Mouse (Mus musculus) left cerebral cortex, adult 8-10 months (tissue): ENCODE measurements around the gene Sar1a. TPM values are rescaled to one million over a fixed set of nuclear protein-coding genes. Genes with fewer than 3 reads are reported as not detected.

Experiments
- DNase-seq, 2 experiments: peaks; one replicate each; pipeline ENCODE4 v3.0.0; 2022; ENCODE audit warnings: low spot score in 2 of 2
- total RNA-seq, 4 experiments: library from RNA; stranded (reverse); gene quantifications; 2 replicates each; pipeline ENCODE4 v1.2.4; 2022

Sar1a gene
- 100 to 1,000 TPM; 117 to 135 (median 124) TPM for total RNA-seq

DNA sequence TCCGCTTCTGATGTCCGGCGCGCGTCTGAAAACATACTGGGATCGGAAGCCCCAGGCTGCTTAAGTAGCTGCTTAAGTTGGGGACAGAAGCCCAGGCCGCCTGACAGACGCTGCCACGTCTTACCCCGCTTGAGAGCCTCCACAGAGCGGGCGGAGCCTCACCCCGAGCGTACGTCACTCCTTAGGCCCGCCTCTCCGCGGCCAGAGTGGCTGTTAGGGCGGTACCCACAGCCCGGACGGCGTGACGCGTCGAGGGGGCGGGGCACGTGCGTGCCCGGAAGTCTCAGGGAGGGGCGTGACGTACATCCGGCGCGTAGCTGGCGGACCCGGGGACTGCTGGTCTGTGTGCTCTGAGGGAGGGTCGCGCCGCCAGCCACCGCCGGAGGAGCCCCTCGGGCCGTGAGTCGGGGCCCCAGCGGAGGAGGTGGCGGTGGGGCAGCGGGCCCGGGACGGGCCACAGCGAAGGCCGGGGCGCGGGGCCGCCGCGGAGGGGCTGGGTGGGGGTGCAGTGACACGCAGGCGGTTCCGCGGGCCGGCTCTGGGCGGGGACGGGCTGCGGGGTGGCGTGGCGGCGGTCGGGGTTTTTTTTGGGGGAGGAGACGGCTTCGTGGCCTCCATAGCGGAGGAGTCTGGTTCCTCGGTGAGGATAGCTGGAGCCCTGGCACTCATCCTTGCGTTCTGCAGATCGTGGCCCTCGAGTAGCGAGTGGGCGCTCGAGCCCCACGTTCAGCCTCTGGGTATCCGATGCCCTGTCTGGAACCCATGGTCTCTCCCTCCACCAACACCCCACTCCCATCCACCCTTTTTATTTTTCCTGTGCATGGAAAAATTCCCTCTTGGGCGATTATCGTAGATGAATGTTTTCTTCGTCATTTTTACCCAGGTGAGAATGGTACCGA, at the start of gene Sar1a:
Gene Sar1a (plus strand): TSS at position 285 of the 899 bp plus-strand sequence.
- DNase-seq, result peak; percentile 90 to 97

GRCm38 (mm10) chr10:61632445-61632844, 47.7 kb upstream of the Sar1a start:
- no peak for DNase-seq

DNA sequence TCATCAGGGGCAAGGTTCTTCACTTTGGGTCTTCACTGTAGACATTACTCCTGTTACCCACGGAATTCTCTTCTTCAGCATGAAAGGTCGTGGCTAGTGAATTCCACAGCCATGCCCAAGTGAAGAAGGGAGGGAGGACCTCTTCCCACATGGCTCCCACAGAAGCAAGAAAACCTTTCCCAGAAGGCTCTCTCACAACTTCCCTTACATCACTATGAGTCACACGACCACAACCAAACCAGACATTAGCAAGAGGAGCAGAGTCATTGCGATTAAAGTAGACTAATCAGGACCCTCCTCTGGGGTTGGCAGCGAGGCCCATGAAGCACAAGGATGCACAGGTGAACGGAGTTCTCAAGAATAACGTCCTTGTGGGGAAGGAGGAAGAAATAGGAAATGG, 43.0 kb upstream of the Sar1a start:
- DNase-seq, result no peak

- DNase-seq, result no peak
Observed at GRCm38 (mm10) chr10:61640363-61640762, 39.7 kb upstream of the Sar1a start.

GRCm38 (mm10) chr10:61646557-61646956, 33.5 kb upstream of the Sar1a start:
- DNase-seq, result no peak

- peak; percentile 67 to 76 for DNase-seq
Observed at GRCm38 (mm10) chr10:61647790-61648736, 32.0 kb upstream of the Sar1a start, which contains the start of gene Ppa1. Ppa1 (plus strand) TSS chr10:61648552.

DNA sequence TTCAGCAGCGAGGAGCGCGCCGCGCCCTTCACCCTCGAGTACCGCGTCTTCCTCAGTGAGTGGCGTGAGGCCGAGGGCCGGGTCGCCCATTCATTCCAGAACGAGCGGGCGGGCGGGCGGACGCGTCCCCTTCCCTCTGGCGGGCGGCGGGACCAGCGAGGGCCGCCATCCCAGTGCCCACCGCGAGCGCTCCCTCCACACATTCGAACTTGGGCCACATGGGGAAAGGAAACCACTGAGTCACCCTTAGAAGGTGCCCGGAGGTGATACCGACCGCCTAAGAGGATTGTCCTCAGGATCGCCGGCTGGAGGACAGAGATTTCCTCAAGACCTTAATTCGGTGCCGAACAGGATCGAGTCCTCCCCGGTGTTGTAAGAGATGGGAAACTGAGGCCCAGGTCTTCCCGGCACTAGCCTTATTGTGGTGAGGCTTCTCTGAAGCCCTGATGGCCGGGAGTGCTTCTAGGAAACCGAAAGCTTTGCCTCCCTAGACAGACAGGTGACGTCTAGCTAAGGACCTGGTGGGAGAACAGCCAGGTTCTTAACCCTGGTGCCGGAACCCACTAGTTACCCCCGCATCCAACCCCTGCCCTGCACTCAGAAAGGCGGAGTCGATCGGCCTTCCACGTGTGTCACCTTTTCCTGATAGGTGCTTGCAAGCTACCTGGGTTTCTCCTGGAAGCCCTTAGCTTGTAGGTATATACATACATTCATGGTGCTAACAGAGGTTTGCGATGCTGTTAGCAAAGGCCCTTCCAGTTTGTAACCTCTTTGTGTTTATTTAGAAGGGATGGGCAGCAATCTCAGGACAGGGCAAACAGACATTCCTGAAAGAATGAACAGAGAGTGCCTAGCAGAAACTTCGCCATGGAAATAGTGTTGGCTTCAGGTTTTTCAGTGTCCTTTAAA, 31.1 kb upstream of the Sar1a start:
- no peak for DNase-seq

DNA sequence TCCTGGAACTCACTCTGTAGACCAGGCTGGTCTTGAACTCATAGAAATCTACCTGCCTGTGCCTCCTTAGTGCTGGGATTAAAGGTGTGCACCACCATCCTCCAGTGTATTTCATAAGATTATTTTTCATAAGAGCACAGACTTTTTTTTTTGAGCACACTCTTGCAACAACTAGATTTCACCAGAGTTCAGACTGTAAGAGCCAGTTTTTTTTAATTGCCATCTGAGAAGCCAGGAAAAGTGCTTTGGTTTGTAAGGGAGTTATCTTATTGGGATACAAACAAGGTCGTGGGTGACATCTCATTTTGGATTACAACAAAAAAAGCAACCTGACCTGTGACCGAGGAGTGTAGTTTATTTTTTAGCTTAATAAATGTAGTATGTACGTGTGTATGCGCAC, 26.0 kb upstream of the Sar1a start:
- no peak for DNase-seq

DNA sequence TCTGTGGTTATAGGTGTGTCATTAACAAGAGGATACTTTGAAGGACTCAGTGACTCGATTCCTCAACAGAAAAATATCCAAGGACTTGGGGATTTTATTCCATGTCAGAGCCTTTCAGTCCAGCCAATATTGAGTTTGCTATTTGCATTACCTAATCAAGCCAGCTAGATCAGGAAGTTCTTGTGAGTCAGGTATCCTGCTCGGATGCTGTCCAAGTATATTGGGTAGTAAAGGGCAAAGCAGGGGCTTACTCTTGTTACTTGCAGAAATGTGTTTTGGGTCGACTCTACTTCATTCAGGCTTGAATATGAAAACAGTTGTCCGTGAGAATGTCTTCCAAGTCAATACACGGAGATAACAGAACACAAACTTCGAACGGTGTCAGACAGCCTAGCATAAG, 25.4 kb upstream of the Sar1a start:
- no peak for DNase-seq

- DNase-seq, result no peak
Observed at GRCm38 (mm10) chr10:61655188-61655587, 24.9 kb upstream of the Sar1a start.

GRCm38 (mm10) chr10:61656928-61657882, 22.9 kb upstream of the Sar1a start:
- no peak for DNase-seq

- no peak for DNase-seq
Observed at GRCm38 (mm10) chr10:61657985-61658384, 22.1 kb upstream of the Sar1a start.

DNA sequence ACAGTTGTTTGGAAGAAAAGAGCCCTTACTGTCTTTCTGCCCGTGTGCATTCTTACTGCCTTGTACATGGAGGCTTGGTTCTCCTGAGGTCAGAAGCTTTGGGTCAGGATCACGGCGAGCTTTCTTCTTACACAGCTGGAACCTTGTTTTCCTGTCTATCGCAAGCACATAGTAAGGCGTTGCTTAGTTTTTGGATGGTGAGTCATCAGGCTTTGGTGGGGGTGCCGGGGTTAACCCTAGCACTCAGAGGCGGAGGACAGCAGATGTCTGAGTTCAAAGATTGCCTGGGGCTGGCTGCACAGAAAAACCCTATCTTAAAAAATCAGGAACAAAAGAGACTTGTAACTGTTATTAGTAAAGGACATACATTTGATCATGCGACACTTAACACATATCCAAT, 18.2 kb upstream of the Sar1a start:
- DNase-seq, result no peak

DNA sequence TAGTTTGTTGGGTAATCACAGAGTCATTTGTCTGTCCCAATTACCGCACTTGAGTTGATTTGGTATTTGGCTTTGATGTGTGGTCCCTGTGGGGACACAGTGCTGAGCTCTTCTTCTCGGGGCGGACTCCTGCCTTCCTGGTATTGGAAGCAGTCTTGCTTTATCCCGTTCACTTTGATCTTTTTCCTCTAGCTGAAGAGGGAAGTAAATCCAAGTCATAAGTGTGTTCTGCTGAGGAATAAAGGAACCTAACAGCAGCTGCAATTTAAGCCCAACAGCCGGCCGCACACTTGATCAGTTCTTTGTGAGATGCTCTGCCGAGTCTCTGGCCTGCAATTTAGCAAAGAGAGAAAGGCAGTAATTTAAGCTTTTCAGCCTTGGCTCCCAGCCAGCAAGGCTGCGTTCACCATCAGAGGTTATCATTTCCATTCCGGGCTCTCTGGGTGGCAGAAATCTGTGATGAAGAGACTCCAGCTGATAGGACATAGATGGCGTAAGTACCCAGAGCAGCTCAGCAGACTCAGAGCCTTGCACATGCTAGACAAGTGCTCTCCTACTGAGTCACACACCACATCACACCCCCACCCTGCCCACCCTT, 17.6 kb upstream of the Sar1a start:
- no peak for DNase-seq

DNA sequence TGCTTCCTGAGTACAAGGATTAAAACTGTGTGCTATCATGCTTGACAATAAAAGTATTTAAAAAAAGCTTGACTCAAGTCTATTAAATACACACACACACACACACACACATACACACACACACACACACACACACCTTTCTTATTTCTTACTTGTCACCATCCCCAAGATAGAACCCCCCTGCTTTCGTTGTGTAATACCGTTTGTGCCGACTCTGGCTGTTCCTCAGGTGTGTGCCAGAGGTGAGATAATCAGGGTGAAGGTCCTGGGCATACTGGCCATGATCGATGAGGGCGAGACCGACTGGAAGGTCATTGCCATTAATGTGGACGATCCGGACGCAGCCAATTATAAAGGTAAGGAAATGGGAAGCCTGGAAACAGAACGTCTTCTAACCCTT, 15.0 kb upstream of the Sar1a start:
- DNase-seq, result no peak

- no peak for DNase-seq
Observed at GRCm38 (mm10) chr10:61665651-61666050, 14.4 kb upstream of the Sar1a start.

- no peak for DNase-seq
Observed at GRCm38 (mm10) chr10:61669289-61669688, 10.8 kb upstream of the Sar1a start.

- no peak for DNase-seq
Observed at GRCm38 (mm10) chr10:61669896-61670295, 10.2 kb upstream of the Sar1a start.

- no peak for DNase-seq
Observed at GRCm38 (mm10) chr10:61670758-61671157, 9.3 kb upstream of the Sar1a start.
